Mouse (Mus musculus): Measurements from ENCODE around the gene Frmd4b.
"Not testable (repeated sequence)": the region's sequence is repeated elsewhere in the genome, so short reads cannot be mapped to it uniquely, and the experiment has no call there.

Frmd4b gene

DNA sequence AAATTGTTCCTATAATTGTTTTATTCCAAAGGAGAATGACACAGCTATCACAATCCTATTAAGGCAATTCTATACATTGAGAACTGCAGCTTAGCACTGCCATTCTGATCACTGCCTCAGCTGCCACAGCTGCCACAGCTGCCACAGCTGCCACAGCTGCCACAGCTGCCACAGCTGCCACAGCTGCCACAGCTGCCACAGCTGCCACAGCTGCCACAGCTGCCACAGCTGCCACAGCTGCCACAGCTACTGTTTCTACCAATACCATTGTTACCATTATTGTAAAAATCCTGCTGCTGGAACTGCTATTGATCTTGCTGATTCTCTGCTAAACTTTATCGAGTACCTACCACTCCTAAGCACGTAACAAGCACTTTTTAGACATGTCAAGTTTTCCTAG lies 357.4 kb downstream of the Frmd4b start:
- CTCF ChIA-PET = interaction anchor here in 3 of 4 experiments (1.0 to 2.1 kb wide), 5 partner anchors 9 to 157 kb away, joined by 3 to 6 read pairs (median 4); no protein-coding TSS in a partner anchor
- POLR2A ChIA-PET = not testable (repeated sequence)

- ChIA-PET CTCF (interaction anchor here in 1 of 4 experiments (2.1 kb wide), 1 partner anchor 20 kb away, joined by 6 read pairs; no protein-coding TSS in a partner anchor), POLR2A (no interaction called here)
These were observed 358.9 kb downstream of the Frmd4b start for GRCm38 (mm10) chr6:97258489-97258888.

DNA sequence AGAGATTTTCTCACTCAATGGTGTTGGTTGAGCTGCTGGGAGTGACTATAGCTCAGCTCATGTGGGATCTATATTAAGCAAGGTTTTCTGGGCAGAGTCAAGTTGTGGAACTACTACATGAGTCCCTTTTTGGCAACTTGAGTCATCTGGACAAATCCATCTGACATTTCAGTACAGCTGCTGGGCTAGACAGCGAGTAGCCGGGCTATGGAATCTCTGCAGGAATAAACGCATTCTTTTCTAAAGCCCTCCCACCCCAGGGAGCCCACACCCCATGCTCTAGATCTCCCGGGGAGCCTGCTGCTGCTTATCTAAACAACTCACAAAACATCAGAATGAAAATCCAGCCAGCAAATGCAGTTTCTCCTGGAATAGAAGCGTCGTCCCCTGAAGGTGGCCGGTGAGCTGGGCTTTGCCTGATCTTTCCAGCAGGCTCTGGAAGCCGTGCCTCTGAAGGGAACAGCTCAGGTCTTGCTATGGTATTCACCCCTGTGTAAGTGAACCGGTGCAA lies 364.6 kb downstream of the Frmd4b start, which contains the start of gene Lmod3:
Gene Lmod3, minus strand, starts transcription at position 49 of the 511 bp plus-strand sequence.
- CTCF ChIA-PET = interaction anchor here in 3 of 4 experiments (0.6 to 4.2 kb wide), 10 partner anchors 13 to 529 kb away, joined by 3 to 42 read pairs (median 4); no protein-coding TSS in a partner anchor
- POLR2A ChIA-PET = interaction anchor here in 2 of 4 experiments (0.6 to 1.6 kb wide), 6 partner anchors 10 to 144 kb away, joined by 3 to 6 read pairs (median 4); partner anchors contain the start of gene Uba3 (in 2 of the 2)

DNA sequence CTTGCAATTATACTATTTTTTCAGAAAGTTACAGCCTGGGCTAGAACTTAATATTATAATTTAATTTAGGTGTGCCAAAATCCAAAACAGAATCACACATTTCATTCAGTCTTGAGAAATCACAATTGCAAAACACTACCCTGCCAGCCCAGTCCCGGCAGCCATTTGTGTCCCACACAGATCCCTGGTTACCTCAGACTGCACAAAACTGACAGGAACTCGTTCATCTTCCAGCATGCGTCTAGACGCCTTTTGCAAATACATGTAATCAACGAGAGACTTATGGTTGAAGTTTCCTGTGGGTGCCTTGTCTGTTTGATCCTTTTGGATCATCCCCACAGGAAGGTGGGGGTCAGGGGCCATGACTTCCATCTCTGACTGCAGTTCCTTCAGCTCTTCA lies 365.3 kb downstream of the Frmd4b start:
- CTCF ChIA-PET = interaction anchor here (0.6 to 4.2 kb wide), 16 partner anchors 13 to 1070 kb away, joined by 3 to 42 read pairs (median 4); no protein-coding TSS in a partner anchor

DNA sequence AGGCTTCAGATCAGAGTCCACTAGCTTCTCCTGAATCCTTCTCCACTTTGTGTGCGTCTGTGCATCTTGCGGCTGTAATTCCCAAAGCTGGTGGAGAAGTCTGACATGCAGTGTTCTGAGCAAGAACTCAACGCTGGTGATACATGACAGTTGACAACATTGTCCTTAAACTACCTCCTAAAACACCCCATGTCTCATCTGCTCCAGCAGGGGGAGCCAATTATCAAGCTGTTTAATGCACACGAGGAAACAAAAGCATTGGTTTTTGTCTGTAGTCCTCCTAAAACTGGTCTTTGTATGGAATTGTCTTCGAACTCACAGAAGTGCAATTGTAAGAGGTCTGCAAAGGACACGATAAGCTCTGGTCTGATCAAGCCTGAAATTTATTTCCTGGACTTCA lies 366.4 kb downstream of the Frmd4b start:
- POLR2A ChIA-PET = interaction anchor here in 2 of 4 experiments (0.7 to 1.6 kb wide), 7 partner anchors 36 to 808 kb away, joined by 3 to 5 read pairs (median 3); partner anchors contain the start of gene Uba3 (in 2 of the 2)

More for the DNA sequence above, 365.3 kb downstream of the Frmd4b start:
- POLR2A ChIA-PET = interaction anchor here in 2 of 4 experiments (0.6 to 1.6 kb wide), 3 partner anchors 26 to 144 kb away, joined by 3 to 6 read pairs (median 4); partner anchors contain the start of gene Uba3 (in 1 of the 2)

GRCm38 (mm10) chr6:97245200-97245599 lies 372.1 kb downstream of the Frmd4b start:
- ChIA-PET POLR2A (interaction anchor here in 1 of 4 experiments (0.8 kb wide), 1 partner anchor 97 kb away, joined by 3 read pairs; the partner anchor contains the start of gene Eogt), CTCF (interaction anchor here in 2 of 4 experiments (1.0 to 1.8 kb wide), 3 partner anchors 172 to 175 kb away, joined by 3 to 6 read pairs (median 3); no protein-coding TSS in a partner anchor)

More for the DNA sequence above, 366.4 kb downstream of the Frmd4b start:
- CTCF ChIA-PET = interaction anchor here (0.6 to 4.2 kb wide), 19 partner anchors 9 to 490 kb away, joined by 3 to 42 read pairs (median 5); no protein-coding TSS in a partner anchor

GRCm38 (mm10) chr6:97242522-97242921 lies 374.8 kb downstream of the Frmd4b start:
- POLR2A ChIA-PET = interaction anchor here in 1 of 4 experiments (1.4 kb wide), 1 partner anchor 10 kb away, joined by 3 read pairs; the partner anchor contains the start of gene Lmod3
- CTCF ChIA-PET = interaction anchor here in 1 of 4 experiments (0.7 kb wide), 1 partner anchor 21 kb away, joined by 3 read pairs; no protein-coding TSS in a partner anchor

GRCm38 (mm10) chr6:97240092-97240491 lies 377.2 kb downstream of the Frmd4b start:
- ChIA-PET CTCF (interaction anchor here in 3 of 4 experiments (1.0 to 1.9 kb wide), 9 partner anchors 11 to 180 kb away, joined by 3 to 7 read pairs (median 4); partner anchors contain the start of genes Lmod3 (in 1 of the 3) and Uba3 (in 1 of the 3)), POLR2A (interaction anchor here in 2 of 4 experiments (0.9 to 2.6 kb wide), 6 partner anchors 8 to 197 kb away, joined by 3 to 12 read pairs (median 4); partner anchors contain the start of genes Arl6ip5 (in 1 of the 2) and Uba3 (in 1 of the 2))

GRCm38 (mm10) chr6:97239360-97239759 lies 378.0 kb downstream of the Frmd4b start:
- ChIA-PET CTCF (interaction anchor here (0.6 to 1.9 kb wide), 18 partner anchors 9 to 808 kb away, joined by 3 to 8 read pairs (median 4); partner anchors contain the start of genes Lmod3 (in 1 of the 4) and Uba3 (in 1 of the 4)), POLR2A (interaction anchor here in 2 of 4 experiments (0.9 to 2.6 kb wide), 6 partner anchors 9 to 33 kb away, joined by 3 to 12 read pairs (median 4); partner anchors contain the start of genes Arl6ip5 (in 2 of the 2) and Uba3 (in 1 of the 2))
